Mouse (Mus musculus) liver, embryonic 12.5 days (tissue): ENCODE data around the gene Eno3. TPM values are rescaled to one million over a fixed set of nuclear protein-coding genes. Genes with fewer than 3 reads are reported as not detected.

Source experiments
- ATAC-seq: fragments of 200-750 bp; cut with Nextera tagmentation; 2 replicates; pipeline ENCODE4 v1.8.0; 2017; ENCODE audit warnings: moderate number of reproducible peaks, mild to moderate bottlenecking, moderate library complexity
- H3K27ac ChIP-seq: fragments of 300-500 bp; sonication (generic); 2 replicates; pipeline ENCODE4 v1.5.1; 2016; ENCODE audit warnings: mild to moderate bottlenecking
- H3K27me3 ChIP-seq: fragments of 300-500 bp; sonication (generic); replicated peaks from 2 replicates; pipeline ENCODE4 v1.6.1; 2016; ENCODE audit warnings: mild to moderate bottlenecking, moderate library complexity
- H3K36me3 ChIP-seq: fragments of 300-500 bp; sonication (generic); 2 replicates; pipeline ENCODE4 v1.6.1; 2016; ENCODE audit warnings: mild to moderate bottlenecking, moderate library complexity
- H3K4me1 ChIP-seq: fragments of 300-500 bp; sonication (generic); 2 replicates; pipeline ENCODE4 v1.6.1; 2016
- H3K4me2 ChIP-seq: fragments of 300-500 bp; sonication (generic); 2 replicates; pipeline ENCODE4 v1.6.1; 2016; ENCODE audit warnings: mild to moderate bottlenecking, moderate library complexity
- H3K4me3 ChIP-seq: fragments of 300-500 bp; sonication (generic); 2 replicates; pipeline ENCODE4 v1.5.1; 2016; ENCODE audit warnings: mild to moderate bottlenecking, moderate library complexity
- H3K9ac ChIP-seq: fragments of 300-500 bp; sonication (generic); 2 replicates; pipeline ENCODE4 v1.6.1; 2016; ENCODE audit warnings: mild to moderate bottlenecking, moderate library complexity
- H3K9me3 ChIP-seq: fragments of 300-500 bp; sonication (generic); replicated peaks from 2 replicates; pipeline ENCODE4 v1.6.1; 2016; ENCODE audit warnings: mild to moderate bottlenecking, moderate library complexity
- WGBS: fragments of 180-500 bp; shearing (Covaris S2); methylation state at CpG from one replicate; pipeline ENCODE4 v1.1.7; 2016; ENCODE audit not compliant: insufficient replicate concordance; 5-methylcytosine and 5-hydroxymethylcytosine counted together
- polyA plus RNA-seq: library from polyadenylated mRNA; unstranded; fragments of >200 nt; fragmentation: Nextera tagmentation; extraction: Ambion mirVana; gene quantifications from 2 replicates; pipeline ENCODE4 v1.2.1, GENCODE M21; 2016

Gene Eno3
- polyA plus RNA-seq, 1 experiment from 2014 or later = 7.6 TPM

DNA sequence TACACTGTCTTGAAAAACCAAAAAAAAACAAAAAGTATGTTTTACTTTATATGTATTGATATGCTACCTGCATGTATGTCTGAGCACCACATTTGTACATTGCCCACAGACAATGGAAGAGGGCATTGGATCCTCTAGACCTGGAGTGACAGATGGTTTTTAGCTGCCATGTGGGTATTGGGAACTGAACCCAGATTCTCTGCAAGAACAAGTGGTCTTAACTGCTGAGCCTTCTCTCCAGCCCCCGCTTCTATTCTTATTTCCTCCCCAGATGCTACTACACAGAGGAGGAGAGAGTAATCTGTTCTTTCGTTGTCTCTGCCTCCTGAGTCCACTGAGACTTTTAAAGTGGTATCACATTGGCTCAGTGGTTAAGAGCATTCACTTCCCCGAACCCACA is 36.5 kb downstream of the Eno3 start:
- Histone ChIP-seq H3K9me3 (no peaks in the 10 kb centered on the region), H3K4me3 (no peak overlapping the region), H3K4me2 (no peak overlapping the region), H3K9ac (no peak overlapping the region), H3K4me1 (peaks cover 6% of the 10 kb centered on the region), H3K27me3 (peaks cover 22% of the 10 kb centered on the region; the same call in 1 of the 2 replicates), H3K36me3 (no peaks in the 10 kb centered on the region), H3K27ac (no peak overlapping the region)
- no peak for ATAC-seq
- 58% methylated on average over 3 of the region's 3 CpGs for WGBS

DNA sequence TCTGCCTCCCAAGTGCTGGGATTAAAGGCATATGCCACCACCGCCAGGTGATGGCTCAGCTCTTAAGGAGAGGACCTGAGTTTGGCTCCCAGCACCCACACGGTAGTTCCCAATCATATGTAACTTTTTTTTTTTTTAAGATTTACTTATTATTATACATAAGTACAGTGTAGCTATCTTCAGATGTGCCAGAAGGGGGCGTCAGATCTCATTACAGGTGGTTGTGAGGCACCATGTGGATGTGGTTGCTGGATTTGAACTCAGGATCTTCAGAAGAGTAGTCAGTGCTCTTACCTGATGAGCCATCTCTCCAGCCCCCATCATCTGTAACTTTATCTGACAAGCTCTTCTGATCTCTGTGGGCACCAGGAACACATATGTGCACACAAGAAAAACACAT is 40.4 kb downstream of the Eno3 start:
- no peak overlapping the region for H3K4me3 ChIP-seq
- ATAC-seq = no peak
- H3K9ac ChIP-seq = no peak overlapping the region
- no peaks in the 10 kb centered on the region for H3K9me3 ChIP-seq
- H3K4me2 ChIP-seq = no peak overlapping the region
- H3K4me1 ChIP-seq = peaks cover 24% of the 10 kb centered on the region
- H3K36me3 ChIP-seq = no peaks in the 10 kb centered on the region
- 60% methylated on average over 3 of the region's 3 CpGs for WGBS
- peaks cover 40% of the 10 kb centered on the region for H3K27me3 ChIP-seq
- H3K27ac ChIP-seq = no peak overlapping the region

DNA sequence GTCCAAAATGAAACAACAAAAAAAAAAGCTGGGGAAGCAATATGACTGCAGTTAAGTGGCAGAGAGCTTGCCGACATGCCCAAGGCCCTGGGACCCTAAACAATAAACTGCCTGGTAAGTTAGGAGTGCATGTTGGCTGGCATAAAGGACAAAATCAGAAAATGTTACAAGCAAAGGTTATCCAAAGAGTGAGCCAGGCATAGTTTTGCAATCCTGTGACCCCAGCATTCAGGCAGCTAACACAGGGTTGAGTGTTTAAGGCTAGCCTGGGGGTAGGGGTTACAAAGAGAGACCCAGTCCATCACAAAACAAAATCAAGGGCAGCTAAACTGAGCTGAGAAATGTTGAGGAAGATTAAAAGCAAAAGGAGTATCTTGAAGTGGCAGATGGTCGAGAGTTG is 42.0 kb downstream of the Eno3 start:
- H3K9me3 ChIP-seq = no peaks in the 10 kb centered on the region
- WGBS = 47% methylated on average over 2 of the region's 2 CpGs
- H3K27ac ChIP-seq = no peak overlapping the region
- H3K4me2 ChIP-seq = peak overlapping the region; percentile 97; the same call in 1 of the 2 replicates
- ATAC-seq = no peak
- H3K9ac ChIP-seq = no peak overlapping the region
- H3K27me3 ChIP-seq = peaks cover 41% of the 10 kb centered on the region
- no peak overlapping the region for H3K4me3 ChIP-seq
- H3K36me3 ChIP-seq = 0 out of 2 replicates have a peak, but pooled peaks cover 6% of the 10 kb centered on the region
- peaks cover 25% of the 10 kb centered on the region for H3K4me1 ChIP-seq

DNA sequence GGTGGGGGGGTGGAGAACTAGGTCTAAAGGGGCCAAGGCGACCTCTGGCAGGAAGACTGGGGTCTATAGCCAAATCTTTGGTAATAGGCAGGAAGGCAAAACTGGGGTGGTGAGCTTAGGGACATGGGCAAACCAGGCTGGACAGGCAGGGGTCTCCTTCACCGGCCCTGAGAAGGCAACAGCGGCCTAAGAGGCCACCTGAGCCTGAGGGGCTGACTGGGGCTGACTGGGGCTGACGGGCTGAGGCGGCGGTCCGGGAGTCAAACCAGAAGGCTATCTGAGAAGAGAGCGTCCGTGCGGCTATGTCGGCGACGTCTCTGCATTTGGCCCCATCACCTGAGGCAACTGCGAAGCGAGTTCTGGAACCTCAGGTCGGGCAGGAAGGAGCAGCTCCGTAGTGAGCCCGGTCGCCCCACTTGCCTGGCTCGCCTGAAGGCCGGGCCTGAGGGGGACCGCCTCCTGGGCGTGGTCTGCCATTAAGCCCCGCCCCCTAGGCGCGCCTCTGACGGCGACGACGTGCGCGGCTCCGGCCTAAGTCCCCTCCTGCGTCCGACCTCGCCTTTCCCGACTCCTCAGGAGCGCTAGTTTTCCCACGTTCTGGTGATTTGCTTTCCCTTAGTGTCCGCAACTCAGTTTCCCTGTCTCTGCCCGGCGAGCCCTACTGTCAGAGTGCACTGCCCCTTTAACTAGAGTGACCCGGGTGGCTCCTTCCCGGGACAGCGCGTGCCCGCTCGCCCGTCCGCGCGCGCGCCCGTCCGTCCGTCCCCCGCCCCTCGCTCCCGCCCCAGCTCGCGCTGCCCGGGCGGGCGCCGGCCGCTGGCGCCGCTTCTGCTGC is 42.9 kb downstream of the Eno3 start, which contains the start of the genes Inca1 and Kif1c:
TSS of gene Inca1 (minus strand) at position 434 of the 835 bp plus-strand sequence.
TSS of gene Kif1c (plus strand) at position 827 of the 835 bp plus-strand sequence.
- Histone ChIP-seq H3K27me3 (peaks cover 39% of the 10 kb centered on the region), H3K27ac (peak within 1 kb of the TSS; percentile 84)
- 2% methylated on average over 69 of the region's 69 CpGs for WGBS

DNA sequence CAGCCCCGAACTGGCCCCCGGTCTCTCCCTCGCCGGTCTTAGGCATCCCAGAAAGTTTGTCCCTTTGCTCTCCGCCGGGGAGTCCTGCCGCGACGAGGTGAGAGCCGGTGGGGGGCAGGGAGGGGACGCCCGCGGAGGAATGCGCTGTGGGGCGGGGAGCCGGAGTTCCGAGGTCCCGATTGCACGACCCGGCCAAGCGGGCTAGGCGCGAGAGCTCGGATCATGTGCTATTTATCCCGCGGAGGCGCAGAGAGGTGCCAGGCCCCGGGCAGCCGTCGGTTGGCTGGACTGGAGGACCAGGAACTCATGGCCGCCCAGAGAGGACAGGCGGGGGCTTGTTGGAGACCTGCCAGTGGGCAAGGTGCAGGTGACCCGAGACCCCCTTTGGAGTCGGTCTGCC is 43.6 kb downstream of the Eno3 start:
- H3K27ac ChIP-seq = peak overlapping the region; percentile 84
- peaks cover 18% of the 10 kb centered on the region for H3K36me3 ChIP-seq

More for the DNA sequence above, 42.9 kb downstream of the Eno3 start, which contains the start of the genes Inca1 and Kif1c:
- H3K9ac ChIP-seq = peak within 1 kb of the TSS; percentile 86
- peak within 1 kb of the TSS; percentile 97 for H3K4me2 ChIP-seq
- H3K4me3 ChIP-seq = peak within 1 kb of the TSS; percentile 77
- peak; percentile 94 for ATAC-seq
- H3K4me1 ChIP-seq = peaks cover 25% of the 10 kb centered on the region
- no peaks in the 10 kb centered on the region for H3K9me3 ChIP-seq
- peaks cover 12% of the 10 kb centered on the region for H3K36me3 ChIP-seq

DNA sequence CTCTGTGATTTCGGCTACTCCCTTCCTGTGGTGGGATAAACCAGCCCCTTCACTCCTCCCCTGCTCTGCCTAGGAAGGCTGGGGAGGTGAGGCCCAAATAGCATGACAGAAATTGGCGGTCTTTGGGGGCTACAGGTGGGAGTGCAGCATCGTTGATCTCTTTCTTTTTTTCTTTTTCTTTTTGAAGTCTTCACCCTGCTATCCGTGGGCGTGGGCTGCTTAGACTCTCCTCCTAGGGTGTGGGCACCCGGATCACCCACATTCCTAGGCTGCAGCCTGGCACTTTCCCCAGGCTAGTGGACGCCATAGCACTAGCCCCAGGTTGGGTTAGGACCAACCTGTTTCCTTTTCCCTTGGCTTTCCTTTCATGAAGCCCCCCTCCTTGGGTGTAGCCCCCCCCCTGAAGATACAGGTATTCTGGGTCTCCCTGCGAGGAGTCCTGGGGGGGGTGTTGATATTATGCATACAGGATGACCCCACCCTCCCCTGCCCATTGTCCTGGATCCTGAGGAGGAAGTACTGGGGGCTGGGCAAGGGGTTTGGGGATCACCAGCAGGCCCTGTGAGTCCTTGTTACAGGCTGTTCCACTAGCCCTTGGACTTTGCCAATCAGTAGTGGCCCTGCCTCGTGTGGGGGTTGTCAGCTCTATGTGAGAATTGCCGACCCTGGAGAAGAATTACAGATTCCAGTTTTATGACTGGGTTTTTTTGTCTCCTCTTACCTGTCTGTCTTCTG is 44.4 kb downstream of the Eno3 start:
- Histone ChIP-seq H3K4me2 (peak overlapping the region; percentile 97), H3K4me3 (peak overlapping the region; percentile 77), H3K36me3 (peaks cover 25% of the 10 kb centered on the region), H3K4me1 (peaks cover 25% of the 10 kb centered on the region), H3K27ac (no peak overlapping the region), H3K9ac (peak overlapping the region; percentile 86), H3K9me3 (no peaks in the 10 kb centered on the region), H3K27me3 (peaks cover 39% of the 10 kb centered on the region)
- WGBS = 16% methylated on average over 10 of the region's 10 CpGs
- ATAC-seq = no peak

More for the DNA sequence above, 43.6 kb downstream of the Eno3 start:
- ATAC-seq = peak; percentile 13; the same call in 1 of the 2 replicates
- Histone ChIP-seq H3K4me2 (peak overlapping the region; percentile 97), H3K4me1 (peaks cover 25% of the 10 kb centered on the region), H3K9me3 (no peaks in the 10 kb centered on the region), H3K27me3 (peaks cover 39% of the 10 kb centered on the region), H3K4me3 (peak overlapping the region; percentile 77), H3K9ac (peak overlapping the region; percentile 86)
- WGBS = under 1% methylated on average over 34 of the region's 34 CpGs

DNA sequence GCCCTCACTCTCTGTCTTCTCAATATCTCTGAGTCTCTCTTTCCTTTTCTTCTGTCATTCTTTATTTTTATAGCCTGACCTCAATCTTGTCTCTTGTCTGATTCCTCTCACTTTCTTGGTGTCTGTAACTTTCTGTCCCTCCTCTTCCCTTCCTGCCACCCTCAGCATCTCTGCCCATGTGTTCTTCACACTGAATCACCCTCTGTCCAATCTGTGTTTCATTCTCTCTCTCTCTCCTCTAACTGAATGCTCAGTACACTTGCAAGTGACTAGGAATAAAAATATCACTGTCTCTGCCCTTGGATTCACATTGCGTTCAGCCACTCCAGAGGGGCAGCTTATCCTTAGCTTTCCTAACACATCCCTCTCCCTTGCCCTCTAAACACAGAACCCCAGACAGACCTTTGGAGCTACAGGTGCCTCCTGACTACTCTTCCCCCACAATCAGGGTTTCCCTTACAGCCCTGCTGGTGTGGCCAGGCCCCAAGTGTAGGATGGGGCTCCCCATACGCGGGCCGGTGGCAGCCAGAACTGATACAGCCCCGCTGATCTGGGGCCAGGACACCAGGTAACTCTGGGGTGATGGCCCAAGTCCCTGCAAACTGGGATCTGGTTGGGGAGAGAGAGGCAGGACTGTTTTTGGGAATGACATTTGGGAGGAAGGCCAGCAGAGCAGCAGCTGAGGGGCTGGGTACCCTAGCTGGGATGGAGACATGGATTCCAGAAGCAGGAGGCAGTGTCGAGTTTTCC is 45.2 kb downstream of the Eno3 start:
- Histone ChIP-seq H3K4me1 (peaks cover 25% of the 10 kb centered on the region), H3K4me3 (no peak overlapping the region), H3K27me3 (peaks cover 33% of the 10 kb centered on the region), H3K9me3 (no peaks in the 10 kb centered on the region), H3K36me3 (peaks cover 33% of the 10 kb centered on the region), H3K27ac (no peak overlapping the region), H3K9ac (no peak overlapping the region), H3K4me2 (peak overlapping the region; percentile 97)
- WGBS = 67% methylated on average over 6 of the region's 6 CpGs
- no peak for ATAC-seq

DNA sequence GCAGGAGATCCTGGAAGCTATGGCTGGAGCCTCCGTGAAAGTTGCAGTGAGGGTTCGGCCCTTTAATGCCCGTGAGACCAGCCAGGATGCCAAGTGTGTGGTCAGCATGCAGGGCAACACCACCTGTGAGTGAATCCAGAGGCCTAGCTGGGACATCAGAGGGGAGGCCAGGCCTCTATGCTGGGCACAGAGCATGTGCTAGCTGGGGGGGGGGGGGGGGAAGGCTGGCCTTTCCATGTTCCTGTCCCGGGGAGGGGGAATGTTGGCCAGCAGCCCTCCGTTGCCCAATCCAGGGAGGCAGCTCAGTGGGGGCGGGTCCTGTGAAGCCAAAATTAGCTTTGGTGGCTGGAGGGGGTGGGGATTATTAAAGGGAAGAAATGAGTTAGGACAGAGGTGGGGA is 45.8 kb downstream of the Eno3 start:
- no peak for ATAC-seq
- Histone ChIP-seq H3K9ac (no peak overlapping the region), H3K27me3 (peaks cover 32% of the 10 kb centered on the region), H3K9me3 (no peaks in the 10 kb centered on the region), H3K4me1 (peaks cover 25% of the 10 kb centered on the region), H3K4me2 (peak overlapping the region; percentile 97; the same call in 1 of the 2 replicates), H3K4me3 (no peak overlapping the region), H3K27ac (no peak overlapping the region), H3K36me3 (peaks cover 38% of the 10 kb centered on the region)
- 71% methylated on average over 6 of the region's 6 CpGs for WGBS

DNA sequence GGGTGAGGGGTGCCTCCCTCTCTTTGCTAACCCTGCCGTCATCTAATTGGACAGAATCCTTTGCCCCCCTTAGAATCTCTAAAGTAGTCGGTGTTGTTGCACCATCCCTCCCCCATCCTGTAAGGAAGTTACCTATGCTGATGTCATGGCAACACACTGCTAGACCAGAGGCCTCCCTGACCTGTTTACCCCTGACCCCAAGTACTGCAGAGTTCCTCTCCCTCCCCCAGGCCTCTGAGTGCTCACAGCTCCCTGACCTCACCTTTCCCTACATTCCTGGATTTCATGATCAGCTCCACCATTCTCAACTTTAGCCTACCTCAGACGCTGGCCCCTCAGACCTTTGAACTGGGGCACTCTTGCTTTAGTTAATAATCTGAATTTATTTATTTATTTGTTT is 49.1 kb downstream of the Eno3 start:
- no peaks in the 10 kb centered on the region for H3K9me3 ChIP-seq
- H3K4me3 ChIP-seq = no peak overlapping the region
- peaks cover 10% of the 10 kb centered on the region for H3K4me1 ChIP-seq
- no peak overlapping the region for H3K27ac ChIP-seq
- no peak for ATAC-seq
- H3K9ac ChIP-seq = no peak overlapping the region
- no peak overlapping the region for H3K4me2 ChIP-seq
- H3K36me3 ChIP-seq = peaks cover 55% of the 10 kb centered on the region
- whole genome bisulfite sequencing = 67% methylated on average over 3 of the region's 3 CpGs
- peaks cover 36% of the 10 kb centered on the region for H3K27me3 ChIP-seq

DNA sequence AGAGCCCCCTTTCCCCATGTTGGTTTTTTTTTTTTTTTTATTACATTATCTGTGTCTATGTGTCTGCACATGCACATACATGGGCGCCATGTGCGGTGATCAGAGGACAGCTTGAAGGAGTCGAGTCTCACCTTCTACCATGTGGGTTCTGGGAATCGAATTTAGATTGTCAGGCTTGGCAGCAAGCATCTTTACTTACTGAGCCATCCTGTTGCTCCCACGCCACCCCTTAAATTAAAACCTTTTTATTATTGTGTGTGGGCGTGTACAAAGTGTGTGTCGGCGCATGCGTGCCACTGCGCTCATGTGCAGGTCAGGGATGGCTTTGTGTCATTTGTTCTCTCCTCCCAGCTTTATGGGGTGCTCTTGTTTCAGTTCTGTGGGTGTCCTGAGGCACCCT is 54.0 kb downstream of the Eno3 start:
- no peak overlapping the region for H3K4me3 ChIP-seq
- H3K27ac ChIP-seq = no peak overlapping the region
- H3K4me1 ChIP-seq = no peaks in the 10 kb centered on the region
- H3K9ac ChIP-seq = no peak overlapping the region
- peaks cover 47% of the 10 kb centered on the region for H3K36me3 ChIP-seq
- peaks cover 24% of the 10 kb centered on the region; the same call in 1 of the 2 replicates for H3K27me3 ChIP-seq
- 77% methylated on average over 10 of the region's 10 CpGs for WGBS
- H3K4me2 ChIP-seq = no peak overlapping the region
- no peak for ATAC-seq
- no peaks in the 10 kb centered on the region for H3K9me3 ChIP-seq
